Mouse (Mus musculus) forebrain, embryonic 14.5 days (tissue): ENCODE measurements around the gene Gfod2. TPM values are rescaled to one million over a fixed set of nuclear protein-coding genes. Genes with fewer than 3 reads are reported as not detected.

ENCODE experiments used
- ATAC-seq: fragments of 200-750 bp; cut with Nextera tagmentation; 2 replicates; pipeline ENCODE4 v1.8.0; 2017; ENCODE audit warnings: mild to moderate bottlenecking, moderate library complexity
- DNase-seq: peaks from one replicate; pipeline ENCODE4 v3.0.0-alpha.2; 2015; ENCODE audit warnings: low spot score
- H3K27ac ChIP-seq: fragments of 300-500 bp; sonication (generic); 2 replicates; pipeline ENCODE4 v1.5.1; 2014; ENCODE audit warnings: low read depth, mild to moderate bottlenecking, control low read depth, low read length, moderate library complexity
- H3K27me3 ChIP-seq: fragments of 300-500 bp; sonication (generic); replicated peaks from 2 replicates; pipeline ENCODE4 v1.6.1; 2014; ENCODE audit warnings: low read length, control low read depth, mixed read lengths; ENCODE audit not compliant: control insufficient read depth, insufficient read depth
- H3K36me3 ChIP-seq: fragments of 300-500 bp; sonication (generic); 2 replicates; pipeline ENCODE4 v1.6.1; 2014; ENCODE audit warnings: low read length, control low read depth; ENCODE audit not compliant: control insufficient read depth, insufficient read depth
- H3K4me1 ChIP-seq: fragments of 300-500 bp; sonication (generic); 2 replicates; pipeline ENCODE4 v1.6.1; 2014; ENCODE audit warnings: antibody characterized with exemption, low read length, control low read depth; ENCODE audit not compliant: control insufficient read depth, insufficient read depth
- H3K4me2 ChIP-seq: fragments of 300-500 bp; sonication (generic); 2 replicates; pipeline ENCODE4 v1.6.1; 2014; ENCODE audit warnings: mild to moderate bottlenecking, control low read depth, low read length
- H3K4me3 ChIP-seq: fragments of 300-500 bp; sonication (generic); 2 replicates; pipeline ENCODE4 v1.5.1; 2014; ENCODE audit warnings: low read depth, low read length, control low read depth
- H3K9ac ChIP-seq: fragments of 300-500 bp; sonication (generic); 2 replicates; pipeline ENCODE4 v1.6.1; 2014; ENCODE audit warnings: mild to moderate bottlenecking, low read length, control low read depth, moderate library complexity
- H3K9me3 ChIP-seq: fragments of 300-500 bp; sonication (generic); replicated peaks from 2 replicates; pipeline ENCODE4 v1.6.1; 2016; ENCODE audit warnings: low read length, control low read depth, mixed read lengths; ENCODE audit not compliant: control insufficient read depth
- WGBS: fragments of 180-500 bp; shearing (Covaris S2); extraction: QIAGEN DNeasy Blood & Tissue Kit; methylation state at CpG from one replicate; pipeline ENCODE4 v1.1.7; 2014; 5-methylcytosine and 5-hydroxymethylcytosine counted together
- polyA plus RNA-seq: library from polyadenylated mRNA; unstranded; fragments of >200 nt; fragmentation: Nextera tagmentation; extraction: Ambion mirVana; gene quantifications from 2 replicates; pipeline ENCODE4 v1.2.1, GENCODE M21; 2014

Gfod2 gene
- polyA plus RNA-seq, 1 experiment from 2014 or later: 62.9 TPM

- Histone ChIP-seq H3K27me3 (no peaks in the 10 kb centered on the region), H3K4me1 (no peaks in the 10 kb centered on the region), H3K4me2 (no peak overlapping the region), H3K9ac (no peak overlapping the region), H3K36me3 (0 out of 2 replicates have a peak, but pooled peaks cover 3% of the 10 kb centered on the region), H3K4me3 (no peak overlapping the region), H3K27ac (no peak overlapping the region), H3K9me3 (no peaks in the 10 kb centered on the region)
- 91% methylated on average over 4 of the region's 4 CpGs for WGBS
- DNase-seq: no peak
- ATAC-seq: no peak
These were observed 15.2 kb downstream of the Gfod2 start for GRCm38 (mm10) chr8:105743301-105743700.

GRCm38 (mm10) chr8:105739216-105739615 lies 19.2 kb downstream of the Gfod2 start:
- H3K27ac ChIP-seq: no peak overlapping the region
- no peaks in the 10 kb centered on the region for H3K4me1 ChIP-seq
- no peaks in the 10 kb centered on the region for H3K9me3 ChIP-seq
- no peak overlapping the region for H3K4me3 ChIP-seq
- no peaks in the 10 kb centered on the region for H3K36me3 ChIP-seq
- no peaks in the 10 kb centered on the region for H3K27me3 ChIP-seq
- WGBS: 91% methylated on average over 5 of the region's 5 CpGs
- DNase-seq (no peak), ATAC-seq (no peak)
- no peak overlapping the region for H3K4me2 ChIP-seq
- no peak overlapping the region for H3K9ac ChIP-seq

- Histone ChIP-seq H3K4me1 (no peaks in the 10 kb centered on the region), H3K4me2 (no peak overlapping the region), H3K27ac (no peak overlapping the region), H3K27me3 (no peaks in the 10 kb centered on the region), H3K9ac (no peak overlapping the region), H3K9me3 (no peaks in the 10 kb centered on the region), H3K4me3 (no peak overlapping the region), H3K36me3 (peaks cover 16% of the 10 kb centered on the region)
- ATAC-seq (no peak), DNase-seq (no peak)
- WGBS: 94% methylated on average over 5 of the region's 5 CpGs
These were observed 26.3 kb downstream of the Gfod2 start for GRCm38 (mm10) chr8:105732186-105732585.

GRCm38 (mm10) chr8:105727397-105728124 lies 30.9 kb downstream of the Gfod2 start:
- no peak overlapping the region for H3K4me3 ChIP-seq
- no peak for ATAC-seq
- no peak overlapping the region for H3K4me2 ChIP-seq
- H3K27ac ChIP-seq: no peak overlapping the region
- H3K4me1 ChIP-seq: no peaks in the 10 kb centered on the region
- no peak for DNase-seq
- no peaks in the 10 kb centered on the region for H3K27me3 ChIP-seq
- H3K36me3 ChIP-seq: peaks cover 47% of the 10 kb centered on the region
- H3K9ac ChIP-seq: no peak overlapping the region
- H3K9me3 ChIP-seq: no peaks in the 10 kb centered on the region
- 94% methylated on average over 18 of the region's 18 CpGs for WGBS

GRCm38 (mm10) chr8:105725726-105726125 lies 32.7 kb downstream of the Gfod2 start:
- DNase-seq (no peak), ATAC-seq (no peak)
- Histone ChIP-seq H3K27me3 (no peaks in the 10 kb centered on the region), H3K9ac (no peak overlapping the region), H3K27ac (no peak overlapping the region), H3K4me2 (no peak overlapping the region), H3K36me3 (peaks cover 53% of the 10 kb centered on the region), H3K4me3 (no peak overlapping the region), H3K9me3 (no peaks in the 10 kb centered on the region), H3K4me1 (no peaks in the 10 kb centered on the region)
- WGBS: 86% methylated on average over 5 of the region's 5 CpGs

- DNase-seq: no peak
- H3K27ac ChIP-seq: no peak overlapping the region
- H3K9ac ChIP-seq: no peak overlapping the region
- no peak for ATAC-seq
- WGBS: 90% methylated on average over 9 of the region's 9 CpGs
- H3K9me3 ChIP-seq: no peaks in the 10 kb centered on the region
- no peaks in the 10 kb centered on the region for H3K27me3 ChIP-seq
- H3K36me3 ChIP-seq: peaks cover 47% of the 10 kb centered on the region
- H3K4me2 ChIP-seq: no peak overlapping the region
- no peaks in the 10 kb centered on the region for H3K4me1 ChIP-seq
- no peak overlapping the region for H3K4me3 ChIP-seq
These were observed 35.6 kb downstream of the Gfod2 start for GRCm38 (mm10) chr8:105722861-105723260.

GRCm38 (mm10) chr8:105719637-105720036 lies 38.8 kb downstream of the Gfod2 start:
- peaks cover 41% of the 10 kb centered on the region for H3K36me3 ChIP-seq

GRCm38 (mm10) chr8:105716302-105716945 lies 42.0 kb downstream of the Gfod2 start:
- no peak for ATAC-seq
- DNase-seq: no peak
- WGBS: 95% methylated on average over 15 of the region's 15 CpGs
- no peaks in the 10 kb centered on the region for H3K27me3 ChIP-seq
- H3K27ac ChIP-seq: no peak overlapping the region
- H3K4me2 ChIP-seq: no peak overlapping the region
- H3K4me3 ChIP-seq: no peak overlapping the region
- H3K9me3 ChIP-seq: no peaks in the 10 kb centered on the region
- no peak overlapping the region for H3K9ac ChIP-seq
- H3K36me3 ChIP-seq: peaks cover 31% of the 10 kb centered on the region
- no peaks in the 10 kb centered on the region for H3K4me1 ChIP-seq

More at GRCm38 (mm10) chr8:105719637-105720036, 38.8 kb downstream of the Gfod2 start:
- H3K4me1 ChIP-seq: no peaks in the 10 kb centered on the region
- no peak for ATAC-seq
- no peak overlapping the region for H3K4me3 ChIP-seq
- no peak overlapping the region for H3K4me2 ChIP-seq
- H3K27me3 ChIP-seq: no peaks in the 10 kb centered on the region
- DNase-seq: no peak
- H3K27ac ChIP-seq: no peak overlapping the region
- 90% methylated on average over 4 of the region's 4 CpGs for WGBS
- H3K9me3 ChIP-seq: no peaks in the 10 kb centered on the region
- H3K9ac ChIP-seq: no peak overlapping the region

GRCm38 (mm10) chr8:105715042-105715441 lies 43.4 kb downstream of the Gfod2 start:
- Histone ChIP-seq H3K36me3 (peaks cover 25% of the 10 kb centered on the region), H3K4me2 (no peak overlapping the region), H3K27me3 (no peaks in the 10 kb centered on the region), H3K4me1 (no peaks in the 10 kb centered on the region), H3K9ac (no peak overlapping the region), H3K4me3 (no peak overlapping the region), H3K27ac (no peak overlapping the region), H3K9me3 (no peaks in the 10 kb centered on the region)
- DNase-seq (peak; percentile 21), ATAC-seq (no peak)
- WGBS: 74% methylated on average over 6 of the region's 6 CpGs
